Mouse (Mus musculus) embryonic facial prominence, embryonic 15.5 days (tissue): ENCODE data around the gene Plxnd1. TPM values are rescaled to one million over a fixed set of nuclear protein-coding genes. Genes with fewer than 3 reads are reported as not detected.
A peak's percentile ranks its signal among the peaks of the same experiment; 100 is the strongest.

Experiments used
- ATAC-seq: fragments of 200-750 bp; cut with Nextera tagmentation; 2 replicates; pipeline ENCODE4 v1.8.0; 2017; ENCODE audit warnings: low read depth, moderate TSS enrichment; ENCODE audit not compliant: insufficient number of reproducible peaks, low FRiP score, low TSS enrichment
- H3K27ac ChIP-seq: fragments of 300-500 bp; sonication (generic); replicated peaks from 2 replicates; pipeline ENCODE4 v1.5.1; 2015; ENCODE audit warnings: mild to moderate bottlenecking, inconsistent platforms
- H3K27me3 ChIP-seq: fragments of 300-500 bp; sonication (generic); 2 replicates; pipeline ENCODE4 v1.6.1; 2015; ENCODE audit warnings: inconsistent platforms
- H3K36me3 ChIP-seq: fragments of 300-500 bp; sonication (generic); 2 replicates; pipeline ENCODE4 v1.6.1; 2015; ENCODE audit warnings: mild to moderate bottlenecking, inconsistent platforms
- H3K4me1 ChIP-seq: fragments of 300-500 bp; sonication (generic); 2 replicates; pipeline ENCODE4 v1.6.1; 2015; ENCODE audit warnings: inconsistent platforms
- H3K4me2 ChIP-seq: fragments of 300-500 bp; sonication (generic); replicated peaks from 2 replicates; pipeline ENCODE4 v1.6.1; 2015; ENCODE audit warnings: mild to moderate bottlenecking, inconsistent platforms
- H3K4me3 ChIP-seq: fragments of 300-500 bp; sonication (generic); replicated peaks from 2 replicates; pipeline ENCODE4 v1.5.1; 2015; ENCODE audit warnings: mild to moderate bottlenecking, inconsistent platforms
- H3K9ac ChIP-seq: fragments of 300-500 bp; sonication (generic); 2 replicates; pipeline ENCODE4 v1.6.1; 2015; ENCODE audit warnings: inconsistent platforms
- H3K9me3 ChIP-seq: fragments of 300-500 bp; sonication (generic); replicated peaks from 2 replicates; pipeline ENCODE4 v1.6.1; 2016; ENCODE audit warnings: inconsistent platforms
- WGBS: fragments of 180-500 bp; shearing (Covaris S2); methylation state at CpG from one replicate; pipeline ENCODE4 v1.1.7; 2015; 5-methylcytosine and 5-hydroxymethylcytosine counted together
- polyA plus RNA-seq: library from polyadenylated mRNA; unstranded; fragments of >200 nt; fragmentation: Nextera tagmentation; extraction: Ambion mirVana; gene quantifications from 2 replicates; pipeline ENCODE4 v1.2.1, GENCODE M21; 2015

Gene Plxnd1
- polyA plus RNA-seq, 1 experiment from 2014 or later: 29.4 TPM

GRCm38 (mm10) chr6:115915601-115916445 is 79.0 kb downstream of the Plxnd1 start:
- Histone ChIP-seq H3K9me3 (no peaks in the 10 kb centered on the region), H3K9ac (no peak overlapping the region), H3K4me1 (peaks cover 9% of the 10 kb centered on the region; the same call in 1 of the 2 replicates), H3K36me3 (no peaks in the 10 kb centered on the region), H3K4me3 (no peak overlapping the region), H3K4me2 (no peak overlapping the region), H3K27ac (no peak overlapping the region), H3K27me3 (no peaks in the 10 kb centered on the region)
- no peak for ATAC-seq
- 60% methylated on average over 17 of the region's 17 CpGs for WGBS

GRCm38 (mm10) chr6:115914511-115915202 is 80.1 kb downstream of the Plxnd1 start:
- H3K9me3 ChIP-seq: no peaks in the 10 kb centered on the region
- H3K36me3 ChIP-seq: peaks cover 3% of the 10 kb centered on the region; the same call in 1 of the 2 replicates
- WGBS: 81% methylated on average over 15 of the region's 15 CpGs
- H3K4me1 ChIP-seq: peaks cover 9% of the 10 kb centered on the region; the same call in 1 of the 2 replicates
- no peak for ATAC-seq
- no peaks in the 10 kb centered on the region for H3K27me3 ChIP-seq
- H3K9ac ChIP-seq: no peak overlapping the region
- H3K4me3 ChIP-seq: no peak overlapping the region
- no peak overlapping the region for H3K27ac ChIP-seq
- H3K4me2 ChIP-seq: no peak overlapping the region

GRCm38 (mm10) chr6:115913482-115913881 is 81.3 kb downstream of the Plxnd1 start:
- peaks cover 3% of the 10 kb centered on the region; the same call in 1 of the 2 replicates for H3K36me3 ChIP-seq
- WGBS: 74% methylated on average over 10 of the region's 10 CpGs
- H3K4me3 ChIP-seq: no peak overlapping the region
- no peaks in the 10 kb centered on the region for H3K9me3 ChIP-seq
- no peaks in the 10 kb centered on the region for H3K27me3 ChIP-seq
- H3K4me2 ChIP-seq: no peak overlapping the region
- ATAC-seq: no peak
- H3K4me1 ChIP-seq: peaks cover 9% of the 10 kb centered on the region; the same call in 1 of the 2 replicates
- no peak overlapping the region for H3K9ac ChIP-seq
- no peak overlapping the region for H3K27ac ChIP-seq

GRCm38 (mm10) chr6:115911763-115912162 is 83.0 kb downstream of the Plxnd1 start:
- Histone ChIP-seq H3K9me3 (no peaks in the 10 kb centered on the region), H3K9ac (no peak overlapping the region), H3K27me3 (no peaks in the 10 kb centered on the region), H3K4me1 (peaks cover 9% of the 10 kb centered on the region; the same call in 1 of the 2 replicates), H3K4me3 (no peak overlapping the region), H3K27ac (no peak overlapping the region), H3K36me3 (peaks cover 12% of the 10 kb centered on the region; the same call in 1 of the 2 replicates), H3K4me2 (no peak overlapping the region)
- ATAC-seq: no peak
- WGBS: 86% methylated on average over 6 of the region's 6 CpGs

GRCm38 (mm10) chr6:115909940-115910339 is 84.9 kb downstream of the Plxnd1 start:
- 0 out of 2 replicates have a peak, but pooled peaks have one; percentile 9 for ATAC-seq
- H3K4me3 ChIP-seq: no peak overlapping the region
- peaks cover 25% of the 10 kb centered on the region for H3K36me3 ChIP-seq
- H3K9me3 ChIP-seq: no peaks in the 10 kb centered on the region
- no peaks in the 10 kb centered on the region for H3K27me3 ChIP-seq
- WGBS: 54% methylated on average over 8 of the region's 8 CpGs
- H3K4me1 ChIP-seq: no peaks in the 10 kb centered on the region
- no peak overlapping the region for H3K9ac ChIP-seq
- H3K4me2 ChIP-seq: no peak overlapping the region
- H3K27ac ChIP-seq: peak overlapping the region; percentile 48; the same call in 1 of the 2 replicates

GRCm38 (mm10) chr6:115909052-115909451 is 85.8 kb downstream of the Plxnd1 start:
- no peak overlapping the region for H3K4me3 ChIP-seq
- no peak overlapping the region for H3K9ac ChIP-seq
- no peak overlapping the region for H3K4me2 ChIP-seq
- 71% methylated on average over 3 of the region's 3 CpGs for WGBS
- H3K27me3 ChIP-seq: no peaks in the 10 kb centered on the region
- no peaks in the 10 kb centered on the region for H3K9me3 ChIP-seq
- H3K4me1 ChIP-seq: no peaks in the 10 kb centered on the region
- ATAC-seq: no peak
- 0 out of 2 replicates have a peak overlapping the region, but pooled peaks have one; percentile 4 for H3K27ac ChIP-seq
- peaks cover 25% of the 10 kb centered on the region for H3K36me3 ChIP-seq

- peaks cover 25% of the 10 kb centered on the region for H3K36me3 ChIP-seq
- H3K9ac ChIP-seq: no peak overlapping the region
- no peaks in the 10 kb centered on the region for H3K27me3 ChIP-seq
- H3K27ac ChIP-seq: no peak overlapping the region
- H3K9me3 ChIP-seq: no peaks in the 10 kb centered on the region
- H3K4me3 ChIP-seq: no peak overlapping the region
- no peak overlapping the region for H3K4me2 ChIP-seq
- ATAC-seq: no peak
- WGBS: 65% methylated on average over 6 of the region's 6 CpGs
- H3K4me1 ChIP-seq: no peaks in the 10 kb centered on the region
Observed at GRCm38 (mm10) chr6:115908421-115908982, 86.3 kb downstream of the Plxnd1 start.

GRCm38 (mm10) chr6:115906871-115907270 is 87.9 kb downstream of the Plxnd1 start:
- H3K4me2 ChIP-seq: no peak overlapping the region
- 81% methylated on average over 2 of the region's 2 CpGs for WGBS
- H3K9ac ChIP-seq: no peak overlapping the region
- H3K4me1 ChIP-seq: peaks cover 1% of the 10 kb centered on the region
- no peak for ATAC-seq
- H3K27ac ChIP-seq: no peak overlapping the region
- no peaks in the 10 kb centered on the region for H3K9me3 ChIP-seq
- H3K4me3 ChIP-seq: no peak overlapping the region
- peaks cover 25% of the 10 kb centered on the region for H3K36me3 ChIP-seq
- no peaks in the 10 kb centered on the region for H3K27me3 ChIP-seq

GRCm38 (mm10) chr6:115906455-115906854 is 88.3 kb downstream of the Plxnd1 start:
- H3K36me3 ChIP-seq: peaks cover 25% of the 10 kb centered on the region

GRCm38 (mm10) chr6:115905568-115905967 is 89.2 kb downstream of the Plxnd1 start:
- ATAC-seq: no peak
- H3K9me3 ChIP-seq: no peaks in the 10 kb centered on the region
- H3K4me2 ChIP-seq: no peak overlapping the region
- peaks cover 25% of the 10 kb centered on the region for H3K36me3 ChIP-seq
- 92% methylated on average over 6 of the region's 6 CpGs for WGBS
- no peak overlapping the region for H3K4me3 ChIP-seq
- H3K9ac ChIP-seq: no peak overlapping the region
- no peak overlapping the region for H3K27ac ChIP-seq
- H3K4me1 ChIP-seq: peaks cover 10% of the 10 kb centered on the region
- H3K27me3 ChIP-seq: no peaks in the 10 kb centered on the region

More at GRCm38 (mm10) chr6:115906455-115906854, 88.3 kb downstream of the Plxnd1 start:
- ATAC-seq: no peak
- no peak overlapping the region for H3K4me3 ChIP-seq
- H3K27ac ChIP-seq: no peak overlapping the region
- H3K4me1 ChIP-seq: peaks cover 6% of the 10 kb centered on the region
- H3K4me2 ChIP-seq: no peak overlapping the region
- H3K27me3 ChIP-seq: no peaks in the 10 kb centered on the region
- H3K9ac ChIP-seq: no peak overlapping the region
- H3K9me3 ChIP-seq: no peaks in the 10 kb centered on the region
- WGBS: 78% methylated on average over 1 of the region's 1 CpGs
